ENCODE assay signal across 13 mouse cellular contexts in genomic region chrX:52799566-52799965, GRCm38 (mm10). TPM values are rescaled to one million over a fixed set of nuclear protein-coding genes. Genes with fewer than 3 reads are reported as not detected.
DNase-seq lines count a peak whose midpoint lies in the region; ATAC-seq and TF ChIP-seq lines count a peak whose summit lies in the region.
"Had no signal": no experiment of that assay in that cellular context is flagged by ENCODE, and none has a peak within 500 bp of the region (broad histone marks: within the 10 kb centered on the region; RNA-seq: fewer than 3 reads in every experiment).

No protein-coding gene starts in this region.

- H3K4me2 ChIP-seq in hindbrain, postnatal 0 days (ENCODE audit: low read depth, low read length), result no peak overlapping the region
- no peak overlapping the region for H3K4me2 ChIP-seq in hindbrain, embryonic 14.5 days (replicated peaks)
- H3K4me2 ChIP-seq: stomach, embryonic 15.5 days had no signal

- no peak for ATAC-seq in hindbrain, postnatal 0 days
- no peak for ATAC-seq in hindbrain, embryonic 14.5 days (ENCODE audit: low FRiP score)

- H3K9ac ChIP-seq in hindbrain, postnatal 0 days (replicated peaks; ENCODE audit: low read length), result no peak overlapping the region
- H3K9ac ChIP-seq in hindbrain, embryonic 14.5 days, result no peak overlapping the region
- H3K9ac ChIP-seq: stomach, embryonic 15.5 days had no signal

- no peaks in the 10 kb centered on the region for H3K4me1 ChIP-seq in hindbrain, postnatal 0 days (ENCODE audit: insufficient read depth, low read length)
- H3K4me1 ChIP-seq in hindbrain, embryonic 14.5 days (replicated peaks; ENCODE audit: control insufficient read depth, insufficient read depth, low read length), result no peaks in the 10 kb centered on the region
- H3K4me1 ChIP-seq in limb, embryonic 10.5 days, result 0 out of 2 replicates have a peak, but pooled peaks cover 3% of the 10 kb centered on the region
- H3K4me1 ChIP-seq: stomach, embryonic 15.5 days had no signal

- H3K9me3 ChIP-seq in hindbrain, postnatal 0 days (ENCODE audit: low read length), result no peaks in the 10 kb centered on the region
- no peaks in the 10 kb centered on the region for H3K9me3 ChIP-seq in hindbrain, embryonic 14.5 days (ENCODE audit: control insufficient read depth, low read length)
- H3K9me3 ChIP-seq in limb, embryonic 10.5 days (replicated peaks), result no peaks in the 10 kb centered on the region
- H3K9me3 ChIP-seq: stomach, embryonic 15.5 days had no signal

- H3K4me3 ChIP-seq in hindbrain, postnatal 0 days (ENCODE audit: low read length), result no peak overlapping the region
- no peak overlapping the region for H3K4me3 ChIP-seq in hindbrain, embryonic 14.5 days (replicated peaks; ENCODE audit: low read length)
- no peak overlapping the region for H3K4me3 ChIP-seq in limb, embryonic 10.5 days
- H3K4me3 ChIP-seq: stomach, embryonic 15.5 days had no signal

- WGBS in hindbrain, postnatal 0 days, result 43% methylated on average over 6 of the region's 6 CpGs
- 35% methylated on average over 6 of the region's 6 CpGs for WGBS in hindbrain, embryonic 14.5 days
- WGBS in limb, embryonic 10.5 days, result 39% methylated on average over 6 of the region's 6 CpGs

- no peak overlapping the region for H3K27ac ChIP-seq in hindbrain, postnatal 0 days
- no peak overlapping the region for H3K27ac ChIP-seq in hindbrain, embryonic 14.5 days
- H3K27ac ChIP-seq in limb, embryonic 10.5 days, result no peak overlapping the region
- H3K27ac ChIP-seq: stomach, embryonic 15.5 days had no signal

- no peaks in the 10 kb centered on the region for H3K27me3 ChIP-seq in hindbrain, postnatal 0 days (ENCODE audit: insufficient read depth, low read length)
- no peaks in the 10 kb centered on the region for H3K27me3 ChIP-seq in hindbrain, embryonic 14.5 days (ENCODE audit: control insufficient read depth, insufficient read depth, low read length)
- no peaks in the 10 kb centered on the region for H3K27me3 ChIP-seq in limb, embryonic 10.5 days (ENCODE audit: low read depth, poor library complexity, severe bottlenecking)
- H3K27me3 ChIP-seq: stomach, embryonic 15.5 days had no signal

- DNase-seq in hindbrain, postnatal 0 days (ENCODE audit: low spot score), result no peak
- DNase-seq in hindbrain, embryonic 14.5 days (ENCODE audit: low spot score), result no peak
- DNase-seq in urinary bladder, postnatal 14 days (ENCODE audit: low spot score), result peak; percentile 2
- no peak for DNase-seq in urinary bladder, adult 18-20 months (ENCODE audit: low spot score in 2 of 2)
- DNase-seq in limb, embryonic 10.5 days (ENCODE audit: low spot score), result peak; percentile 32
- no peak for DNase-seq in embryo, embryonic 11 days
- no peak for DNase-seq in ovary, postnatal 10 days (ENCODE audit: low spot score)
- DNase-seq: cerebellum, postnatal 36 days; heart, adult 18-20 months; kidney, adult 11 months had no signal

- TF ChIP-seq CTCF in hindbrain, postnatal 0 days (IDR thresholded peaks at IDR 0.05; ENCODE audit: low read depth), result 0 out of 2 replicates have a peak, but pooled peaks have one; percentile 9

- H3K36me3 ChIP-seq in hindbrain, postnatal 0 days (ENCODE audit: insufficient read depth, low read length), result no peaks in the 10 kb centered on the region
- H3K36me3 ChIP-seq in hindbrain, embryonic 14.5 days (replicated peaks; ENCODE audit: control insufficient read depth, insufficient read depth), result no peaks in the 10 kb centered on the region
- no peaks in the 10 kb centered on the region for H3K36me3 ChIP-seq in limb, embryonic 10.5 days
- H3K36me3 ChIP-seq: stomach, embryonic 15.5 days had no signal

RNA-seq across cellular contexts. Expression of gene Ccdc160, which starts 8.6 kb away (rescaled TPM):
- 1.7 and 3.0 TPM in 2 replicates for total RNA-seq in hindbrain, postnatal 0 days (2014; rRNA removed)
- 5.5 and 5.8 TPM in 2 replicates for polyA plus RNA-seq in hindbrain, postnatal 0 days (2015; fragmentation: Nextera tagmentation; extraction: Ambion mirVana)
- polyA plus RNA-seq in hindbrain, embryonic 14.5 days (2014; fragmentation: Nextera tagmentation; extraction: Ambion mirVana), result 8.2 and 9.4 TPM in 2 replicates
- polyA plus RNA-seq in limb, embryonic 10.5 days (2016; fragmentation: Nextera tagmentation; extraction: Ambion mirVana), result 1.9 and 2.5 TPM in 2 replicates
- total RNA-seq: megakaryocyte progenitor cell, adult 5-6 weeks; neutrophil, adult 5-6 weeks had no signal

Comparison
In these comparisons a context has a peak if more than half of its experiments do, and no peak if none do; other contexts are left out.
1. DNase-seq: peak in urinary bladder, postnatal 14 days (single experiment) and limb, embryonic 10.5 days (single experiment); none in hindbrain, postnatal 0 days (single experiment), hindbrain, embryonic 14.5 days (single experiment), urinary bladder, adult 18-20 months (0 of 2), embryo, embryonic 11 days (single experiment) and ovary, postnatal 10 days (single experiment).